Mouse (Mus musculus) neural tube, embryonic 14.5 days (tissue): ENCODE measurements around the gene Pkdcc. TPM values are rescaled to one million over a fixed set of nuclear protein-coding genes. Genes with fewer than 3 reads are reported as not detected.

ENCODE experiments used
- ATAC-seq: fragments of 200-750 bp; cut with Nextera tagmentation; 2 replicates; pipeline ENCODE4 v1.8.0; 2017; ENCODE audit warnings: low read depth, mild to moderate bottlenecking, moderate TSS enrichment, moderate library complexity
- H3K27ac ChIP-seq: fragments of 300-500 bp; sonication (generic); 2 replicates; pipeline ENCODE4 v1.5.1; 2014; ENCODE audit warnings: low read depth, mild to moderate bottlenecking, control low read depth, low read length, moderate library complexity, mixed read lengths
- H3K27me3 ChIP-seq: fragments of 300-500 bp; sonication (generic); 2 replicates; pipeline ENCODE4 v1.6.1; 2014; ENCODE audit warnings: low read length; ENCODE audit not compliant: control insufficient read depth, insufficient read depth
- H3K36me3 ChIP-seq: fragments of 300-500 bp; sonication (generic); 2 replicates; pipeline ENCODE4 v1.6.1; 2014; ENCODE audit warnings: low read length, mixed read lengths; ENCODE audit not compliant: control insufficient read depth, insufficient read depth
- H3K4me1 ChIP-seq: fragments of 300-500 bp; sonication (generic); 2 replicates; pipeline ENCODE4 v1.6.1; 2014; ENCODE audit warnings: low read length; ENCODE audit not compliant: control insufficient read depth, insufficient read depth
- H3K4me2 ChIP-seq: fragments of 300-500 bp; sonication (generic); 2 replicates; pipeline ENCODE4 v1.6.1; 2014; ENCODE audit warnings: mild to moderate bottlenecking, low read depth, low read length, control low read depth
- H3K4me3 ChIP-seq: fragments of 300-500 bp; sonication (generic); 2 replicates; pipeline ENCODE4 v1.5.1; 2014; ENCODE audit warnings: low read depth, low read length, control low read depth, mixed read lengths
- H3K9ac ChIP-seq: fragments of 300-500 bp; sonication (generic); replicated peaks from 2 replicates; pipeline ENCODE4 v1.6.1; 2014; ENCODE audit warnings: low read depth, mild to moderate bottlenecking, control low read depth, low read length, mixed read lengths
- H3K9me3 ChIP-seq: fragments of 300-500 bp; sonication (generic); 2 replicates; pipeline ENCODE4 v1.6.1; 2016; ENCODE audit warnings: low read length; ENCODE audit not compliant: control insufficient read depth
- WGBS: fragments of 180-500 bp; shearing (Covaris S2); extraction: QIAGEN DNeasy Blood & Tissue Kit; methylation state at CpG from one replicate; pipeline ENCODE4 v1.1.7; 2014; 5-methylcytosine and 5-hydroxymethylcytosine counted together
- polyA plus RNA-seq: library from polyadenylated mRNA; unstranded; fragments of >200 nt; fragmentation: Nextera tagmentation; extraction: Ambion mirVana; gene quantifications from 2 replicates; pipeline ENCODE4 v1.2.1, GENCODE M21; 2014

The Pkdcc gene
- polyA plus RNA-seq, 1 experiment from 2014 or later, result 3.9 TPM

DNA sequence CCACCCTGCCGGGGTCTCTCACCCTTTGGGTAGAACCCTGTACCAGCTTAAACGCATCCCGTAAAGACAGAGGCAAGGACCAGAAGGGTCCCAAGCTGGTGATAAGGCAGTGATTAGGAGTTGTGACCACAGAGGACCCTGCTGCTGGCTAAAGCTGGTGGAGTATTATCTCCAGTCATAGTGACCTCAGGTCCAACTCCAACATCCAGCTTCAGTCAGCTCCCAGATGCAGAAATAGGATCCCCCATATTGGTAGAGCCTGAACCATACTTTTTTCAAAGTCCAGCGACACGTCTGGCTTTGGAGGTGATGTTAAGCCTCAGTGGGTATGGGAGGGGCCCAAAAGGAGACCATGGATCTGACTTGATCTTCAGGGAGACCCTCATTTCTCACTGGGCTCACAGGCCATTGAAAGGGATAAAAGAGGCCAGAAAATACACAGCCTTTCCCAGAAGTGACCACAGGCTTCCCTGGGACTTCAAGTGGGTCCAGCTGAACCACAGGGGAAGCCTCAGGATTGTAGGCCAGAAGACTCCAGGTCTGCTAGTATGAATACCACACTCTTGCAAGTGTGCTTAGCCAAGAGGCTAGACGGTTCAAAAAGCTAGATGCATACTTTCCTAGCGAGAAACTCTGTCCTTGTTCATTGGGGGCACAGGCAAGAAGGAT is 1.3 kb downstream of the Pkdcc start:
- Histone ChIP-seq H3K27me3 (no peaks in the 10 kb centered on the region), H3K4me1 (peaks cover 40% of the 10 kb centered on the region), H3K9me3 (no peaks in the 10 kb centered on the region), H3K9ac (peak overlapping the region; percentile 94), H3K4me2 (peak overlapping the region; percentile 97), H3K27ac (peak overlapping the region; percentile 82), H3K36me3 (no peaks in the 10 kb centered on the region), H3K4me3 (peak overlapping the region; percentile 72)
- ATAC-seq, result no peak
- WGBS, result 30% methylated on average over 7 of the region's 7 CpGs

DNA sequence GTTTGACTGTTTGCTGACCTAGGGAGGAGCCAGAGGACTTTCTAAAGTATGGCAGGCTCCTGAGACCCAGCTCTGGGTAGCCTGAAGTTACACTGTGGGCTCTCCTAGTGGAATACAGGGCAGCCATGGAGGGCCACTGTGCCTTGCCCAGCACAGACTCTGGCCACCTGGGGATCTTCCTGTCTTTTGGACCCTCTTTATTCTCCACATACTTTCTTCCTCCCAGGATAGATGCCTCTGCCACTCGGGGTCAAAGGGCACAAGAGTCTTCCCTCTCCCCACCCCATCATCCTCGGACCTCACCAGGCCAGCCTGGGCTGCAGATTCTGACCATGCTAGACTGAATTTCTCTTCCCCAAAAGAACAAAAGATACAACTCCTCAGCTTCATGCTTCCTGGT is 3.1 kb downstream of the Pkdcc start:
- H3K27me3 ChIP-seq, result no peaks in the 10 kb centered on the region
- no peak for ATAC-seq
- no peaks in the 10 kb centered on the region for H3K9me3 ChIP-seq
- WGBS, result 29% methylated on average over 2 of the region's 2 CpGs
- peaks cover 45% of the 10 kb centered on the region for H3K4me1 ChIP-seq
- no peak overlapping the region for H3K27ac ChIP-seq
- H3K4me2 ChIP-seq, result peak overlapping the region; percentile 97
- H3K36me3 ChIP-seq, result no peaks in the 10 kb centered on the region
- H3K9ac ChIP-seq, result no peak overlapping the region
- no peak overlapping the region for H3K4me3 ChIP-seq

DNA sequence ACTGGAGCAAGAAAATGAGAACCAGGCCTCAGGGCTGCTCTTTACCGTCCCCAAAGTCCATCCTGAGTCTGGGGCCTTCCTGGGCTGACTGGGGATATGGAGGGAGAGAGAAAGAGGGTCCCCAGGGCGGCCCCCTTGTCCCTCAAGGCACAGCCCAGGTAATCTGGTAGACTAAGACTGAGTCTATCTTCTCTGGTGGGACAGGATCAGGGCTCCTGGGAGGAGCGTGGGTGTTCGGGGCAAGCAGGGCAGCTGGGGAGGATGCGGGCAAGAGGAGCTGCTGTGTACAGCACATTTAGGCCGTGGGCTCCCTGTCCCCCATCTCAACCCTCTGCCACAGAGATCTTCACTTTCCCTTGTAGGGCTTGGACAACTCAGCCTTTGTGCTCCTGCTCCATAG is 3.6 kb downstream of the Pkdcc start:
- Histone ChIP-seq H3K4me3 (no peak overlapping the region), H3K4me2 (peak overlapping the region; percentile 97; the same call in 1 of the 2 replicates), H3K9me3 (no peaks in the 10 kb centered on the region), H3K27ac (no peak overlapping the region), H3K9ac (no peak overlapping the region), H3K4me1 (peaks cover 42% of the 10 kb centered on the region), H3K36me3 (no peaks in the 10 kb centered on the region), H3K27me3 (no peaks in the 10 kb centered on the region)
- 69% methylated on average over 6 of the region's 6 CpGs for WGBS
- ATAC-seq, result no peak

DNA sequence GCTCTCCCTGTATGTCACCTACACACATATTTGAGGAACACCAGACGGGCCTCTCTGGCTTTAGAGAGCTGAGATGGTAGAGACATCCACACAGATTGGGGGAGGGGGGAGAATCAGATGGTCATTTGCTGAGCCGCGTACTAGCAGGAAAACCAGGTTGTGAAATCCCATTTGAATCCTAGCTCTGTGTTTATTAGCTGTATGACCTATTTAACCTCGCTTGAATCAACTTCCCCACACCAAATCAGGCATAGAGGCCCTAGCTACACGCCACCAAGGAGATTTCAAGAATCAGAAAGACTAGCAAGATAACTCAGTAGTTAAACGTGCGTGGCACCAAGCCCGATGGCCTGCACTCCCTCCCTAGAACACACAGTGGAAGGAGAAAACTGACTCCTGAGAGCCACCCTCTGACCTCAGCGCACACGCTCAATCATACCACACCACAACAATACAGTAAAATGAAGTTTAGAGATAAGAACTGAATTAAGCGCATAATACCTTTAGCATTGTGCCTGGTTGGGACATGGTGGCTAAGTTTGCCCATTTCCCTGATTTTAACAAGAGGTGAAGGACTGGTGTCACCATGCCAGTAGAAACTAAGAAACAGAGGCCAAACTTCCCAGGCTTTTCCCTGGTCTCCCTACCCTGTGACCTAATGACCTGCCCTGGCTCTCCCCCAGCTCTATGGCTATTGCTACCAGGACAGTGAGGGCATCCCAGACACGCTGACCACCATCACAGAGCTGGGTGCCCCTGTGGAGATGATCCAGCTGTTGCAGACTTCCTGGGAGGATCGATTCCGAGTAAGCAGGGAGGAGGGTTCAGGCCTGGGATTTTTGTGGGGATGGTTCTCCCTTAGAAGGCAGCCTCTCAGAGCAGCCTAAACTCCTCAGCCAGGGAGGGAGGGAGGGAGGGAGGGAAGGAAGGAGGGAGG is 4.5 kb downstream of the Pkdcc start:
- no peak overlapping the region for H3K4me3 ChIP-seq
- H3K27me3 ChIP-seq, result no peaks in the 10 kb centered on the region
- 59% methylated on average over 14 of the region's 14 CpGs for WGBS
- no peak overlapping the region for H3K27ac ChIP-seq
- H3K9me3 ChIP-seq, result no peaks in the 10 kb centered on the region
- no peaks in the 10 kb centered on the region for H3K36me3 ChIP-seq
- 0 out of 2 replicates have a peak overlapping the region, but pooled peaks have one; percentile 8 for H3K9ac ChIP-seq
- peak overlapping the region; percentile 97; the same call in 1 of the 2 replicates for H3K4me2 ChIP-seq
- H3K4me1 ChIP-seq, result peaks cover 37% of the 10 kb centered on the region
- no peak for ATAC-seq

DNA sequence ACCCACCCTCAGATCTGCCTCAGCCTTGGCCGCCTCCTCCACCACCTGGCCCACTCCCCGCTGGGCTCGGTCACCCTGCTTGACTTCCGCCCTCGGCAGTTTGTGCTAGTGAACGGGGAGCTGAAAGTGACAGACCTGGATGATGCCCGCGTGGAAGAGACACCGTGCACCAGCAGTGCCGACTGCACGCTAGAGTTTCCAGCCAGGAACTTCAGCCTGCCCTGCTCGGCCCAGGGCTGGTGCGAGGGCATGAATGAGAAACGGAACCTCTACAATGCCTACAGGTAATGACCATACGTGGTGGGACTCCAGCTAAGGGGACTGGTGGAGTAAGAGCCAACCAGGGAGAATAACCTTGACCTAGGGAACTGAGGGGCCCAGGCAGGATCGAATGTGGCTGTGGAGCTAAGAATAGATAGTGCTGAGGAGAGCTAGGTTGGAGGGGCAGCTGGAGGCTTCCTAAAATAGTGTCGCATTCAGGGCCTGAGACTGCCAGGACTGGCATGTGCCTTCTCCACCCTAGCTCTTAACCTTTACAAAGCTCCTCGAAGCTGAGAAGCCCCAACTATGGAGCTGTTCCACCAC is 6.0 kb downstream of the Pkdcc start:
- 84% methylated on average over 18 of the region's 18 CpGs for WGBS

DNA sequence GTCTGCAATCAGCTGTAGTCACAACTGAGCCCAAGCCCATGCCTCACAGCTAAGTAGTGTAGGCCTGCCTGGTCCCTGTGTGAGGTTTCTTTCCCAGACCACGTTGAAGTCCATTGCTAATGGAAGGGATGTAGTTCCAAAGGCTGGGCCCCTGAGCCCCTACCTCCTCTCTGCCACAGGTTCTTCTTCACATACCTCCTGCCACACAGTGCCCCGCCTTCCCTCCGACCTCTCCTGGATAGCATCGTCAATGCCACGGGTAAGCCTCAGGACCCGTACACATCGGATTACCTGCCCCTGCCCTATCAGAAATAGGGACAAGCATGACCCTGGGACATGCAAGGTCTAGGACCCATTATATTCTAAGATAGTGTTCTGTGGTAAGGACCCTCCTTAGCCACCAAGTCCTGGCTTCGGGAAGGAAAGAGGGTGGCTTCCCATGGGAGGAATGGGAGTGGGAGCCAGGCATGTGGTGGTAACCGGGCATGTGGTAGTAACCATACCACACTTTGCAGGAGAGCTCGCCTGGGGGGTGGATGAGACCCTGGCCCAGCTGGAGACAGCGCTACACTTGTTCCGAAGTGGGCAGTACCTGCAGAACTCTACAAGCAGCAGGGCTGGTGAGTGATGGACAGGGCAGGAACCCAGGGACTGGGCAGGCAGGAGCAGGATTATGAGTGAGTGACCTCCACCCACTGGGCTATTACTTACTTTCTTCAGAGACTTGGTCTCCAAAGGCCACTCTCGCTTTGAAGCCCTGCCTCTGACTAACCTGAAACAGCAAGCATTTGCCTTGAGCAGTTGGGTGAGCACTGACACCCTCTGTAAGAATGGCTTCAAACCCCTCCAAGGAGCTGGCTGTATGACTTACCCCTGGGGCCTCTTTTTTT is 6.8 kb downstream of the Pkdcc start:
- H3K36me3 ChIP-seq, result no peaks in the 10 kb centered on the region
- no peak overlapping the region for H3K27ac ChIP-seq
- no peaks in the 10 kb centered on the region for H3K27me3 ChIP-seq
- H3K4me2 ChIP-seq, result no peak overlapping the region
- WGBS, result 75% methylated on average over 13 of the region's 13 CpGs
- H3K9ac ChIP-seq, result no peak overlapping the region
- ATAC-seq, result no peak
- no peaks in the 10 kb centered on the region for H3K9me3 ChIP-seq
- no peak overlapping the region for H3K4me3 ChIP-seq
- H3K4me1 ChIP-seq, result peaks cover 28% of the 10 kb centered on the region

More for the DNA sequence above, 6.0 kb downstream of the Pkdcc start:
- no peak overlapping the region for H3K9ac ChIP-seq
- no peak overlapping the region for H3K27ac ChIP-seq
- H3K4me3 ChIP-seq, result no peak overlapping the region
- H3K4me2 ChIP-seq, result no peak overlapping the region
- ATAC-seq, result no peak
- peaks cover 35% of the 10 kb centered on the region for H3K4me1 ChIP-seq
- no peaks in the 10 kb centered on the region for H3K36me3 ChIP-seq
- no peaks in the 10 kb centered on the region for H3K9me3 ChIP-seq
- H3K27me3 ChIP-seq, result no peaks in the 10 kb centered on the region

DNA sequence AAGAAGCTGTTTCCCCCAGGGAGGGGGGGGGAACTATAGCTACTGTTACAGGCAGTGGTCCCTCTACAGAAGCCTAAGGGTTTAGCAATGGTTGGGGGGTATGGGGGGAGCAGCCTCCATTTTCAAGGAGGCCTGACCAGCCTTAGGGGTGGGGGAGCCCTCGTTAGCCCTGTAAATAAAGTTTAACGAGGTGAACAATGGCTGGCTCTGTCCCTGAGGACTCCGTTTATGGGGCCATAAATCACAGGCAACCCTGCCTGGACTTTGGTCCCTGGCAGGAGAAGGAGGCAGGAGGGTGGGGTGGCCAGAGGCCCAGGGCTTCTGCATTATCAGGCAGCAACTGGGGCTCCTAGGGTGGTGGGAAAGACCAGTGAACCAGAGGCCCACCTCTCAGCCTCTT is 7.6 kb downstream of the Pkdcc start:
- peaks cover 25% of the 10 kb centered on the region for H3K4me1 ChIP-seq
- H3K27ac ChIP-seq, result no peak overlapping the region
- WGBS, result 14% methylated on average over 3 of the region's 3 CpGs
- no peaks in the 10 kb centered on the region for H3K9me3 ChIP-seq
- no peak overlapping the region for H3K4me3 ChIP-seq
- peak; percentile 22; the same call in 1 of the 2 replicates for ATAC-seq
- H3K4me2 ChIP-seq, result no peak overlapping the region
- no peaks in the 10 kb centered on the region for H3K27me3 ChIP-seq
- no peaks in the 10 kb centered on the region for H3K36me3 ChIP-seq
- no peak overlapping the region for H3K9ac ChIP-seq

DNA sequence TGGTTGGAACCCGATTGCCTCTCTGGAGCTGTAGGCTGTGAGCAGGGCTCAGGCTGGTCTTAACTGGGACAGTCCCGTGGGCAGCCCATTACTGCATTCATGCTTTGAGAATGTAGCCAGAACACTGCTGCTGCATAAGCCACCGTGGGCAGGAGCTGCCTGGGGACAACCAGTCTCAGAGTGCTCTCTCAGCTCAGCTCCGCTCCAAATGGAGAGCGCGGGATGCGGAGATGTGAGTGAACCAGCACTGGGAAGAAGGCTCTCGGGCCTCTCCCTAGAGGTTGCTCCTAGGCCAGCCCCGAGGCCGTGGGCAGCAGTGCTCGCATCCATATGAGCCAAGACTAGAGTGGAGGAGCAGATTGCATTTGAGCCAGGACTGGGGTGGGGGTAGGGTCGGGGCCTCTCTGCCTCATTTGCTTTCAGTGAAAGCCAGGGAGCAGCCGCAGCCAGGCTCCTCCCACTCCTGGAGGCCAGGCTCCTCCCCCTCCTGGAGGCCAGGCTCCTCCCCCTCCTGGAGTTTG is 9.4 kb downstream of the Pkdcc start:
- Histone ChIP-seq H3K4me3 (no peak overlapping the region), H3K9me3 (no peaks in the 10 kb centered on the region), H3K36me3 (no peaks in the 10 kb centered on the region), H3K4me1 (peaks cover 9% of the 10 kb centered on the region), H3K27me3 (no peaks in the 10 kb centered on the region), H3K4me2 (no peak overlapping the region), H3K27ac (no peak overlapping the region), H3K9ac (no peak overlapping the region)
- peak; percentile 32 for ATAC-seq
- 32% methylated on average over 13 of the region's 13 CpGs for WGBS
